Mouse (Mus musculus): ENCODE results near the gene Tcerg1l. TPM values are rescaled to one million over a fixed set of nuclear protein-coding genes. Genes with fewer than 3 reads are reported as not detected.

Gene Tcerg1l
- polyA plus RNA-seq, 1 experiment, result not detected

GRCm38 (mm10) chr7:138367570-138367969, 30.0 kb downstream of the Tcerg1l start:
- H3K9me3 ChIP-seq, result no peaks in the 10 kb centered on the region

GRCm38 (mm10) chr7:138365519-138365918, 32.0 kb downstream of the Tcerg1l start:
- Histone ChIP-seq H3K9me3 (no peaks in the 10 kb centered on the region), H3K4me1 (no peaks in the 10 kb centered on the region), H3K27me3 (replicated peaks) (no peaks in the 10 kb centered on the region), H3K4me3 (replicated peaks) (no peak overlapping the region), H3K36me3 (replicated peaks; ENCODE audit: low read length) (no peaks in the 10 kb centered on the region)
- no peak for TF ChIP-seq GATA1 (IDR thresholded peaks at IDR 0.05; ENCODE audit: borderline replicate concordance, low read length)

More at GRCm38 (mm10) chr7:138367570-138367969, 30.0 kb downstream of the Tcerg1l start:
- no peak overlapping the region for H3K4me3 ChIP-seq (replicated peaks)
- H3K4me1 ChIP-seq, result no peaks in the 10 kb centered on the region
- no peaks in the 10 kb centered on the region for H3K36me3 ChIP-seq (replicated peaks; ENCODE audit: low read length)
- H3K27me3 ChIP-seq (replicated peaks), result no peaks in the 10 kb centered on the region
- TF ChIP-seq FLI1 (IDR thresholded peaks at IDR 0.05; ENCODE audit: low read length) (no peak), GATA1 (IDR thresholded peaks at IDR 0.05; ENCODE audit: borderline replicate concordance, low read length) (no peak)

GRCm38 (mm10) chr7:138357475-138357874, 40.1 kb downstream of the Tcerg1l start:
- peaks cover 2% of the 10 kb centered on the region; the same call in 1 of the 2 replicates for H3K9me3 ChIP-seq
- no peaks in the 10 kb centered on the region for H3K4me1 ChIP-seq
- H3K4me3 ChIP-seq (replicated peaks), result no peak overlapping the region
- H3K36me3 ChIP-seq (replicated peaks; ENCODE audit: low read length), result no peaks in the 10 kb centered on the region
- no peaks in the 10 kb centered on the region for H3K27me3 ChIP-seq (replicated peaks)
- TF ChIP-seq GATA1 (IDR thresholded peaks at IDR 0.05; ENCODE audit: borderline replicate concordance, low read length) (no peak), FLI1 (IDR thresholded peaks at IDR 0.05; ENCODE audit: low read length) (no peak)

- Histone ChIP-seq H3K9me3 (peaks cover 2% of the 10 kb centered on the region; the same call in 1 of the 2 replicates), H3K27me3 (replicated peaks) (no peaks in the 10 kb centered on the region), H3K4me1 (no peaks in the 10 kb centered on the region), H3K36me3 (replicated peaks; ENCODE audit: low read length) (no peaks in the 10 kb centered on the region), H3K4me3 (replicated peaks) (no peak overlapping the region)
- TF ChIP-seq FLI1 (IDR thresholded peaks at IDR 0.05; ENCODE audit: low read length) (no peak), GATA1 (IDR thresholded peaks at IDR 0.05; ENCODE audit: borderline replicate concordance, low read length) (no peak)
These were observed 40.7 kb downstream of the Tcerg1l start for GRCm38 (mm10) chr7:138356655-138357449.

GRCm38 (mm10) chr7:138345451-138345850, 52.1 kb downstream of the Tcerg1l start:
- no peaks in the 10 kb centered on the region for H3K27me3 ChIP-seq (replicated peaks)
- H3K36me3 ChIP-seq (replicated peaks; ENCODE audit: low read length), result no peaks in the 10 kb centered on the region
- no peak overlapping the region for H3K4me3 ChIP-seq (replicated peaks)
- no peaks in the 10 kb centered on the region for H3K4me1 ChIP-seq
- TF ChIP-seq FLI1 (IDR thresholded peaks at IDR 0.05; ENCODE audit: low read length) (no peak), GATA1 (IDR thresholded peaks at IDR 0.05; ENCODE audit: borderline replicate concordance, low read length) (no peak)
- no peaks in the 10 kb centered on the region for H3K9me3 ChIP-seq

GRCm38 (mm10) chr7:138338451-138338850, 59.1 kb downstream of the Tcerg1l start:
- Histone ChIP-seq H3K9me3 (no peaks in the 10 kb centered on the region), H3K4me3 (replicated peaks) (no peak overlapping the region), H3K27me3 (replicated peaks) (no peaks in the 10 kb centered on the region), H3K36me3 (replicated peaks; ENCODE audit: low read length) (no peaks in the 10 kb centered on the region), H3K4me1 (no peaks in the 10 kb centered on the region)
- TF ChIP-seq FLI1 (IDR thresholded peaks at IDR 0.05; ENCODE audit: low read length), result no peak
- TF ChIP-seq GATA1 (IDR thresholded peaks at IDR 0.05; ENCODE audit: borderline replicate concordance, low read length), result no peak

- Histone ChIP-seq H3K4me3 (replicated peaks) (no peak overlapping the region), H3K36me3 (replicated peaks; ENCODE audit: low read length) (no peaks in the 10 kb centered on the region), H3K4me1 (no peaks in the 10 kb centered on the region), H3K9me3 (no peaks in the 10 kb centered on the region), H3K27me3 (replicated peaks) (no peaks in the 10 kb centered on the region)
- TF ChIP-seq FLI1 (IDR thresholded peaks at IDR 0.05; ENCODE audit: low read length) (no peak), GATA1 (IDR thresholded peaks at IDR 0.05; ENCODE audit: borderline replicate concordance, low read length) (no peak)
These were observed 59.6 kb downstream of the Tcerg1l start for GRCm38 (mm10) chr7:138337946-138338345.

- H3K4me3 ChIP-seq (replicated peaks), result no peak overlapping the region
- no peak for TF ChIP-seq FLI1 (IDR thresholded peaks at IDR 0.05; ENCODE audit: low read length)
- TF ChIP-seq GATA1 (IDR thresholded peaks at IDR 0.05; ENCODE audit: borderline replicate concordance, low read length), result no peak
- no peaks in the 10 kb centered on the region for H3K36me3 ChIP-seq (replicated peaks; ENCODE audit: low read length)
- H3K4me1 ChIP-seq, result no peaks in the 10 kb centered on the region
- no peaks in the 10 kb centered on the region for H3K9me3 ChIP-seq
- H3K27me3 ChIP-seq (replicated peaks), result no peaks in the 10 kb centered on the region
These were observed 64.9 kb downstream of the Tcerg1l start for GRCm38 (mm10) chr7:138332504-138333168.

- H3K4me1 ChIP-seq, result no peaks in the 10 kb centered on the region
- no peak overlapping the region for H3K4me3 ChIP-seq (replicated peaks)
- H3K36me3 ChIP-seq (replicated peaks; ENCODE audit: low read length), result no peaks in the 10 kb centered on the region
- no peaks in the 10 kb centered on the region for H3K27me3 ChIP-seq (replicated peaks)
- TF ChIP-seq FLI1 (IDR thresholded peaks at IDR 0.05; ENCODE audit: low read length) (no peak), GATA1 (IDR thresholded peaks at IDR 0.05; ENCODE audit: borderline replicate concordance, low read length) (no peak)
- H3K9me3 ChIP-seq, result no peaks in the 10 kb centered on the region
These were observed 66.3 kb downstream of the Tcerg1l start for GRCm38 (mm10) chr7:138331266-138331665.

GRCm38 (mm10) chr7:138328637-138329036, 68.9 kb downstream of the Tcerg1l start:
- no peak overlapping the region for H3K4me3 ChIP-seq (replicated peaks)
- H3K4me1 ChIP-seq, result no peaks in the 10 kb centered on the region
- TF ChIP-seq FLI1 (IDR thresholded peaks at IDR 0.05; ENCODE audit: low read length) (no peak), GATA1 (IDR thresholded peaks at IDR 0.05; ENCODE audit: borderline replicate concordance, low read length) (no peak)
- H3K9me3 ChIP-seq, result no peaks in the 10 kb centered on the region
- no peaks in the 10 kb centered on the region for H3K27me3 ChIP-seq (replicated peaks)
- H3K36me3 ChIP-seq (replicated peaks; ENCODE audit: low read length), result no peaks in the 10 kb centered on the region

Measured in megakaryocyte, embryonic 14.5 days (primary cell).